Mouse (Mus musculus) intestine, embryonic 16.5 days (tissue): ENCODE results near the gene Pnmal2. TPM values are rescaled to one million over a fixed set of nuclear protein-coding genes. Genes with fewer than 3 reads are reported as not detected.

Experiments
- ATAC-seq: fragments of 200-750 bp; cut with Nextera tagmentation; 2 replicates; pipeline ENCODE4 v1.8.0; 2017; ENCODE audit warnings: moderate TSS enrichment, moderate library complexity
- H3K27ac ChIP-seq: fragments of 300-500 bp; sonication (generic); 2 replicates; pipeline ENCODE4 v1.5.1; 2014; ENCODE audit warnings: mild to moderate bottlenecking, low read length
- H3K27me3 ChIP-seq: fragments of 300-500 bp; sonication (generic); replicated peaks from 2 replicates; pipeline ENCODE4 v1.6.1; 2014; ENCODE audit warnings: low read length, control low read depth, mixed read lengths; ENCODE audit not compliant: control insufficient read depth, insufficient read depth
- H3K36me3 ChIP-seq: fragments of 300-500 bp; sonication (generic); 2 replicates; pipeline ENCODE4 v1.6.1; 2014; ENCODE audit warnings: low read length, control low read depth; ENCODE audit not compliant: control insufficient read depth, insufficient read depth
- H3K4me1 ChIP-seq: fragments of 300-500 bp; sonication (generic); 2 replicates; pipeline ENCODE4 v1.6.1; 2014; ENCODE audit warnings: low read length, control low read depth, mixed read lengths; ENCODE audit not compliant: control insufficient read depth, insufficient read depth
- H3K4me2 ChIP-seq: fragments of 300-500 bp; sonication (generic); 2 replicates; pipeline ENCODE4 v1.6.1; 2014; ENCODE audit warnings: low read depth, low read length, control low read depth
- H3K4me3 ChIP-seq: fragments of 300-500 bp; sonication (generic); 2 replicates; pipeline ENCODE4 v1.5.1; 2014; ENCODE audit warnings: mild to moderate bottlenecking, low read length
- H3K9ac ChIP-seq: fragments of 300-500 bp; sonication (generic); 2 replicates; pipeline ENCODE4 v1.6.1; 2014; ENCODE audit warnings: low read depth, low read length
- H3K9me3 ChIP-seq: fragments of 300-500 bp; sonication (generic); 2 replicates; pipeline ENCODE4 v1.6.1; 2016; ENCODE audit warnings: low read length, control low read depth; ENCODE audit not compliant: control insufficient read depth
- WGBS: fragments of 180-500 bp; shearing (Covaris S2); extraction: QIAGEN DNeasy Blood & Tissue Kit; methylation state at CpG from one replicate; pipeline ENCODE4 v1.1.7; 2014; 5-methylcytosine and 5-hydroxymethylcytosine counted together
- polyA plus RNA-seq: library from polyadenylated mRNA; unstranded; fragments of >200 nt; fragmentation: Nextera tagmentation; extraction: Ambion mirVana; gene quantifications from 2 replicates; pipeline ENCODE4 v1.2.1, GENCODE M21; 2015

Gene Pnmal2
- polyA plus RNA-seq, 1 experiment from 2014 or later: 4.9 TPM

GRCm38 (mm10) chr7:16995345-16995744 is 50.9 kb downstream of the Pnmal2 start:
- peaks cover 51% of the 10 kb centered on the region for H3K4me1 ChIP-seq
- peak overlapping the region; percentile 85 for H3K9ac ChIP-seq
- WGBS: 79% methylated on average over 4 of the region's 4 CpGs

More at GRCm38 (mm10) chr7:16995345-16995744, 50.9 kb downstream of the Pnmal2 start:
- ATAC-seq: no peak
- H3K27me3 ChIP-seq: no peaks in the 10 kb centered on the region
- no peak overlapping the region for H3K27ac ChIP-seq
- H3K9me3 ChIP-seq: no peaks in the 10 kb centered on the region
- H3K4me3 ChIP-seq: peak overlapping the region; percentile 74
- peaks cover 4% of the 10 kb centered on the region for H3K36me3 ChIP-seq
- peak overlapping the region; percentile 84 for H3K4me2 ChIP-seq

Other genes with a start within 250 kb of the Pnmal2 start
- 0.10 TPM in 1 of 2 replicates, not detected in the other for gene Ceacam9, start 222.8 kb upstream of the Pnmal2 start, polyA plus RNA-seq
- 266 and 271 TPM in 2 replicates for gene Ap2s1, start 206.3 kb upstream of the Pnmal2 start, polyA plus RNA-seq
- 44.5 and 49.0 TPM in 2 replicates for gene Slc1a5, start 163.3 kb upstream of the Pnmal2 start, polyA plus RNA-seq
- 68.9 and 72.3 TPM in 2 replicates for gene Strn4, start 128.8 kb upstream of the Pnmal2 start, polyA plus RNA-seq
- gene Fkrp, start 128.0 kb upstream of the Pnmal2 start, polyA plus RNA-seq: 20.3 and 22.3 TPM in 2 replicates
- 10.3 and 11.5 TPM in 2 replicates for gene Prkd2, start 101.8 kb upstream of the Pnmal2 start, polyA plus RNA-seq
- 1.6 and 1.7 TPM in 2 replicates for gene Dact3, start 69.4 kb upstream of the Pnmal2 start, polyA plus RNA-seq
- gene Gng8, start 52.9 kb upstream of the Pnmal2 start, polyA plus RNA-seq: 7.8 and 9.2 TPM in 2 replicates
- 2.5 and 3.2 TPM in 2 replicates for gene Ptgir, start 38.2 kb upstream of the Pnmal2 start, polyA plus RNA-seq
- 163 and 171 TPM in 2 replicates for gene Calm3, start 20.6 kb upstream of the Pnmal2 start, polyA plus RNA-seq
- gene Pnmal1, start 15.0 kb downstream of the Pnmal2 start, polyA plus RNA-seq: 2.7 and 2.9 TPM in 2 replicates
- 0.23 and 0.32 TPM in 2 replicates for gene Gm42372, start 38.4 kb downstream of the Pnmal2 start, polyA plus RNA-seq
- 32.6 and 35.6 TPM in 2 replicates for gene Ccdc8, start 48.0 kb downstream of the Pnmal2 start, polyA plus RNA-seq
- 83.7 and 88.3 TPM in 2 replicates for gene Ppp5c, start 83.2 kb downstream of the Pnmal2 start, polyA plus RNA-seq
- gene Hif3a, start 117.7 kb downstream of the Pnmal2 start, polyA plus RNA-seq: 72.7 and 87.8 TPM in 2 replicates
- 0.48 and 0.73 TPM in 2 replicates for gene Psg16, start 129.4 kb downstream of the Pnmal2 start, polyA plus RNA-seq
- 0.04 TPM in 1 of 2 replicates, not detected in the other for gene Ceacam3, start 205.6 kb downstream of the Pnmal2 start, polyA plus RNA-seq